Mouse (Mus musculus): ENCODE measurements around the gene Ppp1r27.
A peak's percentile ranks its signal among the peaks of the same experiment; 100 is the strongest.
"Not testable (repeated sequence)": the region's sequence is repeated elsewhere in the genome, so short reads cannot be mapped to it uniquely, and the experiment has no call there.

Gene Ppp1r27

GRCm38 (mm10) chr11:120550810-120551440 is at the start of gene Ppp1r27:
Ppp1r27 (minus strand) TSS chr11:120551132.
- no peak for ATAC-seq (ENCODE audit: insufficient number of reproducible peaks, low FRiP score, low TSS enrichment)

DNA sequence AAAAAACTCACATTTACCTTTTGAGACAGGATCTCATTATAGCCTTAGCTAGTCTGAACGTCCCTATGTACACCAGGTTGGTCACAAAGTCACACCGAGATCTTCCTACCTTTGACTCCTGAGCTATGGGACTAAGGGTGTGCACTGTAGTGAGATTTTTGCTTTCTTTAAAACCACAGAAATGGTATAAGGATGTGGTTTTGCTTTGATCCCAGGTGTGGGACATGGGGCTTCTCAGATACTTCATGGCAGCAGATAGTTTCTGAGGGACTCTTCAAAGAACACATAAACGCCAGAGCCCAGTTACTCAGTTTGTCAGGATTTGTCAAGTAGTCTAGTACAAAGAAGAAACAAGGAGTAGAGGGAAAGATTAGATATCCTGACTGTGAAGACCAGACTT is 49.8 kb upstream of the Ppp1r27 start:
- ATAC-seq (ENCODE audit: insufficient number of reproducible peaks, low FRiP score, low TSS enrichment), result no peak

- no peak for ATAC-seq (ENCODE audit: insufficient number of reproducible peaks, low FRiP score, low TSS enrichment)
These were observed 48.1 kb upstream of the Ppp1r27 start for GRCm38 (mm10) chr11:120598990-120599549.

DNA sequence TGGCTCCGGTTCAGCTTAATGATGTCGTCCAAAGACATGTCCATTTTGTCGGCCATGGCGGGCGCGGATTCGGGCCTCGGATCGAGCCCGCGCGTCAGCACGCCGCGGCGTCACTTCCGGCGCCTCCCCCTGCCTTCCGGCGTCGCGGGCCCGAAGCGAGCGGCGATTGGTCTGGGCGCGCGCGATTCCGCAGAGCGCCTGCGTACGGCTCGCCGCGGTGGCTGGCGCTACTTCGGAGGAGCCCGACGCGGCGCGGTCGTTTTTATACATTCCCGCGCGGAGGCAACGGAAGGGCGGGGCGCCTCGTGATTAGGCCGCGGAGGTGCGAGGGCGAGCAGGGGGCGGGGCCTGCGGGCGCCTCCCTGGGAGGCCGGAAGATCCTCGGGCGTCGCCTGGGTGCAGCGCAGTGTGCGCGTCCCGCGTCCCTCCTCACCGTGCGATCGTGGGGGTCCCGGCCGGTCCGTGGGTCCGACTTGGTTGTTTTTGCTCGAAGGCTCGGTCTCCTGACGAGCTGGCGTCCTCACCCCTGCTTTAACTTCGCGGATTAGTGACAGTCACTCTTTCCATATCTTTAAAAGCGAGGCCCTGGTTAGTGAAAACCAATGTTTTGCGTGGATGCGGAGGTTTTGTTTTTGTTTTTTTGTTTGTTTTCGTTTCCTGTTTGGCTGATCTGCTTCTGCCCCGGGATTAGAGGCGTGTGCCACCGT is 47.5 kb upstream of the Ppp1r27 start, which contains the start of the genes Alyref and Anapc11:
Gene Alyref (minus strand): TSS at position 83 of the 707 bp plus-strand sequence.
Gene Anapc11 (plus strand): TSS at position 139 of the 707 bp plus-strand sequence.
- ATAC-seq (ENCODE audit: insufficient number of reproducible peaks, low FRiP score, low TSS enrichment), result peak; percentile 96

- ATAC-seq (ENCODE audit: insufficient number of reproducible peaks, low FRiP score, low TSS enrichment), result no peak; the same call in 1 of the 2 replicates
These were observed 46.6 kb upstream of the Ppp1r27 start for GRCm38 (mm10) chr11:120597240-120598235.

DNA sequence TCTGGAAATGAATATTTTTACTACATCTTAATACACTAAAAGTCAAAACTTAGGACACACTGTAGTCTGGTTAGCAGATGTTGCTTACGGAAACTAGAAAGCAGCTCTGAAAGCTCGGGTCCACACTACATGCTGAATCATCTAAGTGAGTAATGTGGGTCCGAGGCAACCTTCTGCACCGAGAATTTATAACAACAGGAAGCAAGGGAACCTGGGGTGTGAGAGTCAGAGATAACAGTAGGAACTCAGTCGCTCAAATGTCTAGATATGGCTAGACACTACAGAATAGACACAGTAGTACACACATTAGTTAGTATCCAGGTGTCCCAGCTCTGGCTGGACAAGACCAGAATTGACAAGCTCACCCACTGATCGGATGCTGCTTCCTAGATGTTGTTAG is 37.6 kb upstream of the Ppp1r27 start:
- no peak for ATAC-seq (ENCODE audit: insufficient number of reproducible peaks, low FRiP score, low TSS enrichment)

DNA sequence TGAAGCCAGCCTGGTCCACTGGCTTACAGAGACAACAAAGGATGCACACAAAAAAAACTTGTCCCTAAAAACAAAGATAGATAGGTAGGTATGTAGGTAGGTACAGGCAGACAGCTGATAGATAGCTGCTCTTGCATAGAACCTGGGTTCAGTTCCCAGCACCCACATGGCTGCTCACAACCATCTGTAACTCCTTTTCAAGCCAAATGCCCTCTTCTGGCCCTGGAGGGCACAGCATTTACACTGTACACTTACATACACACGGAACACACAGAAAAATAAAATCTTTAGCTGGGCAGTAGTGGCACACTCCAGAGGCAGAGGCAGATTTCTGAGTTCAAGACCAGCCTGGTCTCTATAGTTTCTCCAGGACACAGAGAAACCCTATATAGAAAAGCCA is 33.0 kb upstream of the Ppp1r27 start:
- ATAC-seq (ENCODE audit: insufficient number of reproducible peaks, low FRiP score, low TSS enrichment), result no peak

- not testable (repeated sequence) for ATAC-seq (ENCODE audit: insufficient number of reproducible peaks, low FRiP score, low TSS enrichment)
These were observed 32.0 kb upstream of the Ppp1r27 start for GRCm38 (mm10) chr11:120582982-120583293.

GRCm38 (mm10) chr11:120582268-120582981 is 31.5 kb upstream of the Ppp1r27 start:
- no peak for ATAC-seq (ENCODE audit: insufficient number of reproducible peaks, low FRiP score, low TSS enrichment)

GRCm38 (mm10) chr11:120581490-120582267 is 30.7 kb upstream of the Ppp1r27 start, which contains the start of gene Arhgdia:
Arhgdia (minus strand) TSS chr11:120581624.
- peak; percentile 60; the same call in 1 of the 2 replicates for ATAC-seq (ENCODE audit: insufficient number of reproducible peaks, low FRiP score, low TSS enrichment)

DNA sequence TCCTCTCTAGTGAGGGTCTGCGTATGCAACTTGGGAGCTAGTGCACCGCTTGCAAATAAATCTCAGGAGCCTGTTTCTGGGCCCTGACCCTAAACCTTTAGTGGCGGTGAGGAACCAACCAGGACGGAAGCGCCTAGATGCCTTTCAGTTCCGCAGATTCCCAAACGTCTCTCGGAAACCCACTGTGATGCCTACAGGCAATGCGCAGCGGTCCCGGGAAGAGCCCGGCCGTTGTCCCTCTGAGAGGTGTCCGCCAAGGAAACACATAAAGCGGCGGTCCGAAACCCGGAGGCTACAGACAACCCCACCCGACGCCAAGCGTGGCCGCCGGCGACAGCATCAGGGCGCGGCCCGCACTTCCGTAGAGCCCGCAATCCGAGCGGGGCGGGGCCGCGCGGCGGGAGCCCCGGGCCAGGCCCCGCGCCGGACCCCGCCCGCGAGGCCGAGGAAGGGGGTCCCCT is 30.0 kb upstream of the Ppp1r27 start:
- ATAC-seq (ENCODE audit: insufficient number of reproducible peaks, low FRiP score, low TSS enrichment), result no peak

- ATAC-seq (ENCODE audit: insufficient number of reproducible peaks, low FRiP score, low TSS enrichment), result no peak
These were observed 29.3 kb upstream of the Ppp1r27 start for GRCm38 (mm10) chr11:120580190-120580589.

DNA sequence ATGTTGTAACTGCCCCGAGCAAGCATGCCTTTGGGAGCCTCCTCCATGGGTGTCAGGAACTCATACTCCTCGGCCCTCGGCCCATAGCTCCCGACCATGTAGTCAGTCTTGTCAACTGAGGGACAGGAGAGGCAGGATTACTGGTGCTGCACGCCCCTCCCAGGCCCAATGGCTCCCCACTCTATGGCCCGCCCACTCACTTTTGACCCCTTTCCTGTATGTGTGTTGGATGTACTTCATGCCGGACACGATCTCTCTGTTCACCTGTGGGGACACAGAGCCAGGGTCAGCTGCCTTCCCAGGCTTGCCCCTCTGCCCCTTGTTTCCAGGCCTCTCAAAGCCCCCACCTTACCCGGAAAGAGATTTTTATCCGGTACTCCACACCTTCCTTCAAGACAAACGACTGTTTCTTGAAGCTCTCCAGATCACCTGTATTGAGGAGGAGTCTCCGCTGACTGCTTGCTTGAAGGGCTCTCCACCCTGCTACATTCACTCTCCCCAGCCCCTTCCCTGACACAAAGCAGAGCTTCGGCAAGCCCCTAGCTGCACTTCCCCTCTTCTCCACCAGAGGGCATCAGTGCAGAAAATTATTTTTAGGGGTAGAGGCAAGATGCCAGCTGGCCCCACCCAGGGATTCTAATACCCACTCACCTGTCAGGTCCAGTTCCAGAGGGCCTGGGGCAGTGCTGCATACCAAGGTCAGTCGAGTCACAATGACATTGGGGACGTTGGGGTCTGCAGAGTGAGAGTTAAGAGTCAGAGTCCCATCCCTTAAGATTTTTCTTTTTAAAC is 28.6 kb upstream of the Ppp1r27 start:
- ATAC-seq (ENCODE audit: insufficient number of reproducible peaks, low FRiP score, low TSS enrichment), result no peak

GRCm38 (mm10) chr11:120578694-120579243 is 27.8 kb upstream of the Ppp1r27 start:
- no peak for ATAC-seq (ENCODE audit: insufficient number of reproducible peaks, low FRiP score, low TSS enrichment)

DNA sequence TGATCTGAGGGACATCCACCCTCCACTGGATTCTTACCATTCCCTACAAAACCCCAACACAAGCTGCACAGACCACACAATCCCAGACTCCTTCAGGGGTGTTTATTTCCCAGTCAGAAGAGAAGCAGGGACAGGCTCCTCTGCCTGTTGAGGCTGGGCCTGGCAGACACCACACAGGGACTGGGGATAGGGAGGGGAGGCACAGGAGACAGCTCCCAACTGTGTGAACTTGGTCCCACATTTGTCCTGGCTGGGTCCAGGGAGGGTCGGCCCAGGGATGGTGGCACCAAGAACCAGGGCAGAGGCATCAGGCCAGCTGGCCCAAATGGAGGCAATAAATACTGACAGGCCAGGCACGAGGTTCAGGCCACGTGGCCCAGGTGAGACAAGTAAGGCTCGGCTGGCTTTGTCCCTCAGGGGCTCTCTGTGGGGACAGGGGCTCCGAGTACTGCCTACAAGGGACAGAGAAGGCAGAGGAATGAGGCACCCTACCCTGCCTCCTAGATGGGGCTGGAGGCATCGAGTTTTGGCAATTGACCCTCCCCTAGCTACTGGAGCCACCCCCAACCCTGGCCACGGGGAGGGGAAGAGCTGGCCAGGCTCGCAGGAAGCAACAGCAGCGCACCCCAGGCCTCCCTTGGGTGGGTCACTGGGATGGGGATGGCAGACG is 27.2 kb upstream of the Ppp1r27 start:
- no peak for ATAC-seq (ENCODE audit: insufficient number of reproducible peaks, low FRiP score, low TSS enrichment)

GRCm38 (mm10) chr11:120577211-120578023 is 26.5 kb upstream of the Ppp1r27 start:
- ATAC-seq (ENCODE audit: insufficient number of reproducible peaks, low FRiP score, low TSS enrichment), result no peak
